21 mouse cellular contexts compared by ENCODE assay signal in genomic region chr6:51283916-51284706, GRCm38 (mm10).
DNase-seq lines count a peak whose midpoint lies in the region; ATAC-seq and TF ChIP-seq lines count a peak whose summit lies in the region.
"Had no signal": no experiment of that assay in that cellular context is flagged by ENCODE, and none has a peak within 500 bp of the region (broad histone marks: within the 10 kb centered on the region; RNA-seq: fewer than 3 reads in every experiment).

No protein-coding gene starts in this region.

- TF ChIP-seq POLR2A in lung, adult 2 months (IDR thresholded peaks at IDR 0.05; ENCODE audit: borderline replicate concordance, extremely low read depth, low read depth, low read length), result no peak

- no peaks in the 10 kb centered on the region for H3K27me3 ChIP-seq in heart, embryonic 12.5 days (replicated peaks)
- no peaks in the 10 kb centered on the region for H3K27me3 ChIP-seq in lung, embryonic 14.5 days (ENCODE audit: insufficient read depth, low read length)
- H3K27me3 ChIP-seq in embryonic facial prominence, embryonic 11.5 days (ENCODE audit: control insufficient read depth, insufficient read depth, low read length), result no peaks in the 10 kb centered on the region
- no peaks in the 10 kb centered on the region for H3K27me3 ChIP-seq in limb, embryonic 13.5 days
- H3K27me3 ChIP-seq: hindbrain, embryonic 15.5 days had no signal

- H3K4me1 ChIP-seq in heart, embryonic 12.5 days (replicated peaks), result peaks cover 24% of the 10 kb centered on the region
- peaks cover 9% of the 10 kb centered on the region for H3K4me1 ChIP-seq in lung, embryonic 14.5 days (ENCODE audit: insufficient read depth)
- H3K4me1 ChIP-seq in lung, adult 2 months (ENCODE audit: control insufficient read depth, insufficient read depth, low read length), result no peaks in the 10 kb centered on the region; the same call in 1 of the 2 replicates
- H3K4me1 ChIP-seq in embryonic facial prominence, embryonic 11.5 days (ENCODE audit: control insufficient read depth, insufficient read depth, low read length), result no peaks in the 10 kb centered on the region; the same call in none of the 2 replicates
- peaks cover 30% of the 10 kb centered on the region for H3K4me1 ChIP-seq in limb, embryonic 13.5 days
- H3K4me1 ChIP-seq: hindbrain, embryonic 15.5 days; midbrain, embryonic 10.5 days had no signal

- TF ChIP-seq CTCF in lung, embryonic 14.5 days (IDR thresholded peaks at IDR 0.05; ENCODE audit: low read depth), result no peak
- no peak for TF ChIP-seq CTCF in lung, adult 2 months (IDR thresholded peaks at IDR 0.05; ENCODE audit: insufficient read depth, low read length)

- no peaks in the 10 kb centered on the region for H3K9me3 ChIP-seq in heart, embryonic 12.5 days (replicated peaks)
- no peaks in the 10 kb centered on the region for H3K9me3 ChIP-seq in lung, embryonic 14.5 days (ENCODE audit: low read depth, low read length)
- H3K9me3 ChIP-seq in embryonic facial prominence, embryonic 11.5 days (replicated peaks; ENCODE audit: control insufficient read depth, low read length), result no peaks in the 10 kb centered on the region
- H3K9me3 ChIP-seq in limb, embryonic 13.5 days, result no peaks in the 10 kb centered on the region
- H3K9me3 ChIP-seq: hindbrain, embryonic 15.5 days; midbrain, embryonic 10.5 days had no signal

- H3K4me3 ChIP-seq in heart, embryonic 12.5 days, result no peak overlapping the region
- H3K4me3 ChIP-seq in lung, embryonic 14.5 days (ENCODE audit: low read depth, low read length), result no peak overlapping the region
- H3K4me3 ChIP-seq in lung, adult 2 months (replicated peaks; ENCODE audit: extremely low read depth, low read depth, low read length), result no peak overlapping the region
- no peak overlapping the region for H3K4me3 ChIP-seq in embryonic facial prominence, embryonic 11.5 days (ENCODE audit: low read depth, low read length)
- no peak overlapping the region for H3K4me3 ChIP-seq in limb, embryonic 13.5 days
- H3K4me3 ChIP-seq: hindbrain, embryonic 15.5 days; midbrain, embryonic 10.5 days had no signal

- H3K36me3 ChIP-seq in heart, embryonic 12.5 days, result no peaks in the 10 kb centered on the region
- H3K36me3 ChIP-seq in lung, embryonic 14.5 days (ENCODE audit: insufficient read depth), result no peaks in the 10 kb centered on the region
- H3K36me3 ChIP-seq in embryonic facial prominence, embryonic 11.5 days (replicated peaks; ENCODE audit: control insufficient read depth, insufficient read depth, low read depth, low read length), result no peaks in the 10 kb centered on the region
- H3K36me3 ChIP-seq in limb, embryonic 13.5 days, result no peaks in the 10 kb centered on the region
- H3K36me3 ChIP-seq: hindbrain, embryonic 15.5 days; midbrain, embryonic 10.5 days had no signal

- H3K4me2 ChIP-seq in heart, embryonic 12.5 days, result no peak overlapping the region
- H3K4me2 ChIP-seq in lung, embryonic 14.5 days, result 0 out of 2 replicates have a peak overlapping the region, but pooled peaks have one; percentile 8
- H3K4me2 ChIP-seq in embryonic facial prominence, embryonic 11.5 days (ENCODE audit: low read depth, low read length), result no peak overlapping the region
- H3K4me2 ChIP-seq in limb, embryonic 13.5 days (replicated peaks), result no peak overlapping the region
- H3K4me2 ChIP-seq: hindbrain, embryonic 15.5 days had no signal

- WGBS in heart, embryonic 12.5 days, result 51% methylated on average over 11 of the region's 11 CpGs
- 37% methylated on average over 11 of the region's 11 CpGs for WGBS in lung, embryonic 14.5 days
- 42% methylated on average over 11 of the region's 11 CpGs for WGBS in lung, adult 2 months
- WGBS in embryonic facial prominence, embryonic 11.5 days, result 67% methylated on average over 11 of the region's 11 CpGs
- 56% methylated on average over 11 of the region's 11 CpGs for WGBS in limb, embryonic 13.5 days

- H3K27ac ChIP-seq in heart, embryonic 12.5 days (ENCODE audit: poor library complexity, severe bottlenecking), result peak overlapping the region; percentile 61
- no peak overlapping the region for H3K27ac ChIP-seq in lung, embryonic 14.5 days (ENCODE audit: low read depth)
- no peak overlapping the region for H3K27ac ChIP-seq in embryonic facial prominence, embryonic 11.5 days (replicated peaks; ENCODE audit: low read depth, low read length)
- H3K27ac ChIP-seq in limb, embryonic 13.5 days, result peak overlapping the region; percentile 48; the same call in 1 of the 2 replicates
- H3K27ac ChIP-seq: hindbrain, embryonic 15.5 days; kidney, postnatal 0 days; macrophage; midbrain, embryonic 10.5 days had no signal

- no peak overlapping the region for H3K9ac ChIP-seq in heart, embryonic 12.5 days
- H3K9ac ChIP-seq in lung, embryonic 14.5 days, result no peak overlapping the region
- H3K9ac ChIP-seq in embryonic facial prominence, embryonic 11.5 days (replicated peaks; ENCODE audit: low read length), result no peak overlapping the region
- H3K9ac ChIP-seq in limb, embryonic 13.5 days, result no peak overlapping the region
- H3K9ac ChIP-seq: hindbrain, embryonic 15.5 days had no signal

- 0 out of 2 replicates have a peak, but pooled peaks have one; percentile 55 for ATAC-seq in heart, embryonic 12.5 days (ENCODE audit: insufficient number of reproducible peaks, low FRiP score)
- no peak for ATAC-seq in lung, embryonic 14.5 days (ENCODE audit: insufficient read depth)
- ATAC-seq in embryonic facial prominence, embryonic 11.5 days (replicated peaks; ENCODE audit: insufficient number of reproducible peaks, low FRiP score, low TSS enrichment, low read depth), result no peak
- ATAC-seq in limb, embryonic 13.5 days (ENCODE audit: low FRiP score, low read depth), result no peak
- ATAC-seq: forebrain, embryonic 14.5 days had no signal

- DNase-seq in heart, adult 9 months (ENCODE audit: low spot score in 2 of 2), result no peak
- peak; percentile 57 for DNase-seq in lung, embryonic 14.5 days
- DNase-seq in lung, adult 2 months, result no peak
- peak; percentile 36 for DNase-seq in embryonic facial prominence, embryonic 11.5 days (ENCODE audit: low spot score)
- DNase-seq in embryo, embryonic 11 days, result no peak
- no peak for DNase-seq in right cerebral cortex, adult 2 months (ENCODE audit: low spot score in 2 of 2)
- DNase-seq: adrenal gland, postnatal 14 days; cerebellum, adult 11 months; cerebellum, postnatal 14 days; gastrocnemius, postnatal 10 days; kidney, adult 11 months; liver; right cerebral cortex, postnatal 4 days; thymus, postnatal 4 days had no signal

Comparison
In these comparisons a context has a peak if more than half of its experiments do, and no peak if none do; other contexts are left out.
1. DNase-seq: peak in lung, embryonic 14.5 days (single experiment) and embryonic facial prominence, embryonic 11.5 days (single experiment); none in heart, adult 9 months (0 of 2), lung, adult 2 months (single experiment), embryo, embryonic 11 days (single experiment) and right cerebral cortex, adult 2 months (0 of 2).
2. H3K27ac ChIP-seq: peak in heart, embryonic 12.5 days (single experiment) and limb, embryonic 13.5 days (single experiment); none in lung, embryonic 14.5 days (single experiment) and embryonic facial prominence, embryonic 11.5 days (single experiment).